Mouse (Mus musculus) liver, embryonic 15.5 days (tissue): ENCODE data around the gene Cdkn2b. TPM values are rescaled to one million over a fixed set of nuclear protein-coding genes. Genes with fewer than 3 reads are reported as not detected.

Experiments
- ATAC-seq: fragments of 200-750 bp; cut with Nextera tagmentation; 2 replicates; pipeline ENCODE4 v1.8.0; 2017; ENCODE audit warnings: moderate number of reproducible peaks, mild to moderate bottlenecking, moderate library complexity; ENCODE audit not compliant: insufficient read depth
- H3K27ac ChIP-seq: fragments of 300-500 bp; sonication (generic); replicated peaks from 2 replicates; pipeline ENCODE4 v1.5.1; 2015; ENCODE audit warnings: mild to moderate bottlenecking, inconsistent platforms
- H3K27me3 ChIP-seq: fragments of 300-500 bp; sonication (generic); 2 replicates; pipeline ENCODE4 v1.6.1; 2015; ENCODE audit warnings: mild to moderate bottlenecking, inconsistent platforms
- H3K36me3 ChIP-seq: fragments of 300-500 bp; sonication (generic); replicated peaks from 2 replicates; pipeline ENCODE4 v1.6.1; 2015; ENCODE audit warnings: moderate library complexity, mild to moderate bottlenecking, inconsistent platforms
- H3K4me1 ChIP-seq: fragments of 300-500 bp; sonication (generic); replicated peaks from 2 replicates; pipeline ENCODE4 v1.6.1; 2015; ENCODE audit warnings: inconsistent platforms
- H3K4me2 ChIP-seq: fragments of 300-500 bp; sonication (generic); 2 replicates; pipeline ENCODE4 v1.6.1; 2015; ENCODE audit warnings: moderate library complexity, mild to moderate bottlenecking, inconsistent platforms
- H3K4me3 ChIP-seq: fragments of 300-500 bp; sonication (generic); replicated peaks from 2 replicates; pipeline ENCODE4 v1.5.1; 2015; ENCODE audit warnings: mild to moderate bottlenecking, inconsistent platforms
- H3K9ac ChIP-seq: fragments of 300-500 bp; sonication (generic); 2 replicates; pipeline ENCODE4 v1.6.1; 2015; ENCODE audit warnings: moderate library complexity, mild to moderate bottlenecking, inconsistent platforms
- H3K9me3 ChIP-seq: fragments of 300-500 bp; sonication (generic); replicated peaks from 2 replicates; pipeline ENCODE4 v1.6.1; 2016; ENCODE audit warnings: inconsistent platforms
- WGBS: fragments of 180-500 bp; shearing (Covaris S2); methylation state at CpG from one replicate; pipeline ENCODE4 v1.1.7; 2015; ENCODE audit warnings: mixed read lengths; ENCODE audit not compliant: insufficient replicate concordance; 5-methylcytosine and 5-hydroxymethylcytosine counted together
- polyA plus RNA-seq: library from polyadenylated mRNA; unstranded; fragments of >200 nt; fragmentation: Nextera tagmentation; extraction: Ambion mirVana; gene quantifications from 2 replicates; pipeline ENCODE4 v1.2.1, GENCODE M21; 2015

Cdkn2b gene
- polyA plus RNA-seq, 1 experiment from 2014 or later: not detected

DNA sequence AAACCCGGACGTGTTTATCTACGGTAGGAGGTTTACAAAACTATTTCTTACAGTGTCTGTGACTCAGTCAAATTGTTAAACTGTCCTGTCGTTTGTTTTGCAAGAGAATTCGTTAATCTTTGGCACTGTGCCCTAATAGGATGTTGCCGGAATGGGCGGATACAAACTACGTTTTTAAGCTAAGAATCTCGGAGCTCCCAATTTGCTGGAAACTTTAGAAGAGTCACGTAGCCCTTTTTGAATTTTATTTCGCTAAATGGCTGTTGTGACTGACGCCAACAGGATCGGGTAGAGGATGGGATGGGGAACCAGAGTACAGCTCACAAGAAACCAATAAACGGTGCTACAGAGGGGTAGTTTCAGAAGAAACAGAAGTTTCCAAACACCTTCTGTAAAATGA, 36.8 kb downstream of the Cdkn2b start:
- ATAC-seq: no peak
- WGBS: 2% methylated on average over 14 of the region's 14 CpGs

DNA sequence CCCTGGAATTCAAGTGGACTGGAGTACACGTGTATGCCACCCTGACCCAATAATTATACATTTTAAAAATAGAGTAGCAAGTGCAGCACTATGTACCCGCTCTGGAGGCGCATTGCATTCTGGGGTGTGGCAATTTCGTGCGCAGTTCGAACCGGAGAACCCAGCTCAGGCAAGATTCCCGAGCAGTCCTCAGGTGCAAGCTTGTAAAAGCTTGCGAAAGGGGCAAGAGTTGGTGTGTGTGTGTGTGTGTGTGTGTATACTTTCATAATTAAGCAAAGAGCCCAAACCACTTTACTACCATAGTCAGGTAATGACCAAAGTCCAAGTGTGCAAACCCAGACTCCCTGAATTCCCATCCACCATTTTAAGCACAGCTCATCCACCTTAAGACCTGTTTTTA, 37.3 kb downstream of the Cdkn2b start:
- ATAC-seq: no peak
- 1% methylated on average over 9 of the region's 9 CpGs for WGBS
- Histone ChIP-seq H3K27me3 (peaks cover 79% of the 10 kb centered on the region), H3K4me2 (no peak overlapping the region), H3K27ac (no peak overlapping the region), H3K4me3 (no peak overlapping the region), H3K9me3 (no peaks in the 10 kb centered on the region), H3K9ac (no peak overlapping the region), H3K36me3 (no peaks in the 10 kb centered on the region), H3K4me1 (no peaks in the 10 kb centered on the region)

More for the DNA sequence above, 36.8 kb downstream of the Cdkn2b start:
- Histone ChIP-seq H3K36me3 (no peaks in the 10 kb centered on the region), H3K4me1 (no peaks in the 10 kb centered on the region), H3K27me3 (peaks cover 83% of the 10 kb centered on the region), H3K27ac (no peak overlapping the region), H3K9me3 (no peaks in the 10 kb centered on the region), H3K4me2 (no peak overlapping the region), H3K9ac (no peak overlapping the region), H3K4me3 (no peak overlapping the region)

DNA sequence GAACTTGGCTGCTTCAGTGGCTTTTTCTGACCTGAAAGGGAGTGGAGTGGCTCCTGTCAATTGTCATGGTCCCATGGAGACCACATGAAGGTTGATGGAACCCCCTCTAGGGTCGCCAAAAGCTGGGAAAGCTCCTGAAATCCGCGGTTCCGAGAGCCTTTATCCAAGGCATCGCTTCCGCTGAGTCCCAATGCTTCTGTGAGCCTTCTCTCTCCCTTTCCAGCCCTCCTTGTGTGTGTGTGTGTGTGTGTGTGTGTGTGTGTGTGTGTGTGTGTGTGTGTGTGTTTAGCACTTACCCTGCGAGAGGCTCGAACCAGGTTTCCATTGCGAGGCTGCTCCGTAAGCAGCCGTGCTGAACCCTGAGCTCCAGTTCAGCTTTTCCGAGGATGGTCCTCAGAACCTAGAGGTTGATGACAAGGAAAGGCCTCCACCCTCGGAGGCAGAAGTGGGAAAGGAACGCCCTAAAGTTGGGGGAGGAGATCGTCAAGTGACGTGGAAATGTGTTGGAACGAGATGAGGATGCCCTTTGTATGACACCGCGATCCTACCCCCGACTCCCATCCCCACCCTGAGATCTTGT, 37.8 kb downstream of the Cdkn2b start:
- H3K27me3 ChIP-seq: peaks cover 74% of the 10 kb centered on the region
- no peak overlapping the region for H3K27ac ChIP-seq
- H3K9me3 ChIP-seq: no peaks in the 10 kb centered on the region
- no peak overlapping the region for H3K4me2 ChIP-seq
- ATAC-seq: no peak
- 2% methylated on average over 20 of the region's 20 CpGs for WGBS
- H3K4me3 ChIP-seq: no peak overlapping the region
- no peaks in the 10 kb centered on the region for H3K4me1 ChIP-seq
- no peaks in the 10 kb centered on the region for H3K36me3 ChIP-seq
- H3K9ac ChIP-seq: no peak overlapping the region

DNA sequence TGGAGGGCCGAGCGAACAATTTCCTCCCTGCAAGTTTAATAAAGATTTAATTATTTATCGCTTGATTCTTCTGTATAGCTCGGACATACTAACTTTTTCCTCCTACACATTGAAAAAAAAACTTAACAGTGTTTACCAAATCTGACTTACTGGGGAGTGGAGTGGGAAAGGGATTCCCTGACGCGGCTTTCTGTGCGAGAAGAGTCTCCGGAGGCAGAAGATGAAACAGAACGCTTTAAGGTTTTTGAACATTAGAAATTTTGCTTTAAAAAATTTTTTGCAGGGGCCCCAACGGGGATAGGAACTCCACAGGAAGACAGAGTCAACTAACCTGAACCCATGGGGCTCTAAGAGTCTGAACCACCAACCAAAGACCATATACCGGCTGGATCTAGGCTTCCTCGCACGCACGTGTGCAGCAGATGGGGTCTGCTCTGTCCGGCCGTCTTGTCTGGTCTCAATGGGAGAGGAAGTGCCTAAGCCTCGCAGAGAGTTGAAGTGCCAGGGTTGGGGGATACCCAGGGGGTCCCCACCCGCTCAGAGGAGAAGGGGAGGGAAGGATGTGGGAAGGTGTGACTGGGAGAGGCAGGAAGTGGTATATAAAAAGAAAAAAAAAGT, 38.6 kb downstream of the Cdkn2b start:
- Histone ChIP-seq H3K27ac (no peak overlapping the region), H3K4me3 (no peak overlapping the region), H3K4me2 (no peak overlapping the region), H3K9me3 (no peaks in the 10 kb centered on the region), H3K36me3 (no peaks in the 10 kb centered on the region), H3K9ac (no peak overlapping the region), H3K4me1 (no peaks in the 10 kb centered on the region), H3K27me3 (peaks cover 65% of the 10 kb centered on the region)
- WGBS: 4% methylated on average over 18 of the region's 18 CpGs
- no peak for ATAC-seq

DNA sequence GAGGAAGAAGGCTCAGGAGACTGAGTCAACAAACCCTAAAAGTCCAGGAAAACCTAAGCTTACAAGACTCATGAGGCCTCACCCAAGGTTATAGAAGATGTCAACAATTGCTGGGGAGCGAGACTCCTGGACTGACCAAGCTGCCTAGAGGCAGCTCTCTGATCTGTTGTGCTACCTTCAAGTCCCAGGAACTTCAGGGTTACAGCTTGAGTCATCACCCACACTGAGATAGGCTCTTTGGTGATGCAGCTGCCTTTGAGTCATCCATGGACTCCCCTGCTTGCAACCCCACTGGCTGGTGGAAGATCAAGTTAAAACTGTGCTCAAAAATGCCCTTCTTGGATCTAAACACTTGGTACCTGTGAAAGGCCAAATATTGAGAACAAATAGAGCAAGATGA, 53.1 kb downstream of the Cdkn2b start:
- H3K36me3 ChIP-seq: no peaks in the 10 kb centered on the region
- ATAC-seq: no peak
- H3K4me3 ChIP-seq: no peak overlapping the region
- H3K27ac ChIP-seq: no peak overlapping the region
- H3K4me2 ChIP-seq: no peak overlapping the region
- no peak overlapping the region for H3K9ac ChIP-seq
- 47% methylated on average over 1 of the region's 1 CpGs for WGBS
- no peaks in the 10 kb centered on the region for H3K27me3 ChIP-seq
- no peaks in the 10 kb centered on the region for H3K4me1 ChIP-seq
- H3K9me3 ChIP-seq: no peaks in the 10 kb centered on the region

Other genes starting within 250 kb of the Cdkn2b start
- gene Mtap, start 173.9 kb downstream of the Cdkn2b start, polyA plus RNA-seq: 18.0 and 18.4 TPM in 2 replicates
- gene Cdkn2a, start 16.4 kb downstream of the Cdkn2b start, polyA plus RNA-seq: not detected in 2 replicates